In genomic region chr3:122411590-122411989, GRCm38 (mm10) we compare ENCODE assay signal across 18 mouse cellular contexts.
"Had no signal": no experiment of that assay in that cellular context is flagged by ENCODE, and none has a peak within 500 bp of the region (broad histone marks: within the 10 kb centered on the region; RNA-seq: fewer than 3 reads in every experiment).

No protein-coding gene starts in this region.

- DNase-seq: kidney, postnatal 10 days; layer of hippocampus, adult 9-11 months; liver; liver, embryonic 13.5 days; lung, embryonic 14.5 days; thymus, adult 2 months; thymus, postnatal 14 days; thymus, postnatal 4 days had no signal

- H3K9me3 ChIP-seq: limb, embryonic 10.5 days; limb, embryonic 13.5 days; liver, embryonic 13.5 days; midbrain, embryonic 12.5 days; neural tube, embryonic 13.5 days had no signal

- H3K4me2 ChIP-seq: limb, embryonic 13.5 days; liver, embryonic 13.5 days; lung, embryonic 14.5 days; midbrain, embryonic 12.5 days; neural tube, embryonic 13.5 days had no signal

- H3K4me3 ChIP-seq: layer of hippocampus, adult 2 months; limb, embryonic 10.5 days; limb, embryonic 13.5 days; liver, embryonic 13.5 days; midbrain, embryonic 12.5 days; myocyte; neural tube, embryonic 13.5 days had no signal

- H3K4me1 ChIP-seq: liver, embryonic 13.5 days had no signal

- ATAC-seq: lung, postnatal 0 days; midbrain, embryonic 16.5 days had no signal

- H3K27ac ChIP-seq: layer of hippocampus, adult 2 months; limb, embryonic 10.5 days; limb, embryonic 13.5 days; liver, embryonic 13.5 days; macrophage; midbrain, embryonic 12.5 days; neural tube, embryonic 13.5 days; stomach, postnatal 0 days had no signal

- H3K36me3 ChIP-seq: limb, embryonic 10.5 days; limb, embryonic 13.5 days; liver, embryonic 13.5 days; midbrain, embryonic 12.5 days; neural tube, embryonic 13.5 days had no signal

- H3K9ac ChIP-seq: limb, embryonic 13.5 days; liver, embryonic 13.5 days; lung, embryonic 14.5 days; midbrain, embryonic 12.5 days; neural tube, embryonic 13.5 days had no signal
